Mouse (Mus musculus): ENCODE data around the gene Serbp1.

Gene Serbp1

DNA sequence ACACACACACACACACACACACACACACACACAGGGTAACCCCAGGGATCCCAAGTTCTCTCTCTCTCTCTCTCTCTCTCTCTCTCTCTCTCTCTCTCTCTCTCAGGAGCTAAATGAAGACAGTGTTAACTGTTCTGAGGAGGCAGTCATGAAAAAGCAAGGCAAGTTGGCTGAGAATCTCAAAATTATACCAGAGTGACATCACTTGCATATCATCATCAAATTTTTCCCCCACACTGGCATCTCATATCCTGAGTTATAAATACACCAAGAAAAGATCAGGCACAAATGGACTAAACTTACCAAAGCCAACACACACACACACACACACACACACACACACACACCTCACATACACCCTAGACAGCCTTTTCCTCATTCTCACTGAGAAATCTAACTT is 7.0 kb upstream of the Serbp1 start:
- peak; percentile 44 for DNase-seq (ENCODE audit: low read depth, low spot score)

DNA sequence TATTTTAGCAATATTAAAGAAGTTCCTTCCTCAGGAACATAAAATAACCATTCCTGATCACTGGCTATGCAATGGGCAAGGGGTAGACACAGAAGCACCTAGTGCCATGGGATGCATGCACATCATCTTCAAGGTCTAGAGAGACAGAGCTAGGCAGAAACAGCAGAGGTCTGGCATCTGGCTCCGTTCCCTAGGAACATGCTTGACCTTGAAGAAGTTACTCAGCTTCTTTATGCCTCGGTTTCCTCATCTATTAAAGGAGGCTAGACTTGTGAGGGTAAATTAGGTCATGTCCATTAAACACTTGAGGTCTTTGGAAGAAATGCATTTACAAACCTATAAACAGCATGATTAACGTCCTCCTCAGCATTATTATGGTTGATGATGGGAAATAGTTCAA is 2.3 kb upstream of the Serbp1 start:
- no peak for DNase-seq (ENCODE audit: low read depth, low spot score)

DNA sequence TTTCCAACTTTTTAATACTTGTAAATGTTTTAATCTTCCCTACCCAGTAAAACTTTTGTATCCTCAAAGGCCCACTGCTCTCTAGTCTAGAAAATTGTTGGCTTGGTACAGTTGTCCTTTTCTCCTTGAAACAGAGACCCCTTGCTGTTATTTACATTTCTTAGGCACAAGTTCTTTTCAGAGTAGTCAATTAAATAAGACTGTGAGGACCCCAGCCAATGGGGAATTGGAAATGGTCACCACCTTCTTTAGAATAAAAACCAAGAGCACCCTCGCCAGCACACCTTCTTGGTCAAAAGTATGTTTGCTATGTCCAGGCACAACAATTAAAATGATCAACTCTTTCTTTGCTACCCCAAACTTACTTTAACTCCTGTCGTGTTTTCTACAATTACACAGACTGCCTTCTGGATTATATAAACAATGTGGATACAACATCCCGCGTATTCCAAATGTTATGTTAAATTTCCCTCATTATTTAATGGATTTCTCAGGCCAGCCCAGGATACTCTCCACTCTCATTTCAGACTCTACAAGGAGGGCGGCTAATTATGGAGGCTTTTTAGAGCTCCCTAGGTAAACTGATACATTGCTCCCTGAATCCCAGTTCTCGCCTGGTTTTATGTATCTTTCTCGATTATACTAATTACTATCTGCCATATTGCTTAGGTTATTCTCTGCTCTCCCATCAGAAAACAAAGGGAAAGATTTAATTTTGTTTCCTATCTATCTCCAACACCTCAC is 1.3 kb upstream of the Serbp1 start:
- DNase-seq (ENCODE audit: low read depth, low spot score): no peak

DNA sequence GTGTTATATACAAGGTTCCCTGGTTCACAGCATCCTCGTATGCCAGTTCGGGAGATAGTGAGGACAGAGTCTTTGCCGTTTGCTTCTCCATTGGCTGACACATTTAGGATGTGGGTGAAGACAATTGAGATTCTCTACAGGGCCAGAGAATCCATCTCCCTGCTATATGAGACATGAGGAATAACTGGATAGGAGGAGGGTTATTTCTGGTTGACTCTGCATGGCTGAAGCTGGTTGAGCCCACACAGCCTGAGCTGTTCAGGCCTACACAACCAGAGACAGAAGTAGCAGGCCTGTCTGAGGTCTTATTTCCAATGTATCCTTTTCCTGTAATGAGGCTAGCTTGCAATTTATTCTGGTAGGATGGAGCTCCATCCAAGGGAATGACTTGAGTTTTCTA is 3.3 kb downstream of the Serbp1 start:
- peak; percentile 48 for DNase-seq (ENCODE audit: low read depth, low spot score)

DNA sequence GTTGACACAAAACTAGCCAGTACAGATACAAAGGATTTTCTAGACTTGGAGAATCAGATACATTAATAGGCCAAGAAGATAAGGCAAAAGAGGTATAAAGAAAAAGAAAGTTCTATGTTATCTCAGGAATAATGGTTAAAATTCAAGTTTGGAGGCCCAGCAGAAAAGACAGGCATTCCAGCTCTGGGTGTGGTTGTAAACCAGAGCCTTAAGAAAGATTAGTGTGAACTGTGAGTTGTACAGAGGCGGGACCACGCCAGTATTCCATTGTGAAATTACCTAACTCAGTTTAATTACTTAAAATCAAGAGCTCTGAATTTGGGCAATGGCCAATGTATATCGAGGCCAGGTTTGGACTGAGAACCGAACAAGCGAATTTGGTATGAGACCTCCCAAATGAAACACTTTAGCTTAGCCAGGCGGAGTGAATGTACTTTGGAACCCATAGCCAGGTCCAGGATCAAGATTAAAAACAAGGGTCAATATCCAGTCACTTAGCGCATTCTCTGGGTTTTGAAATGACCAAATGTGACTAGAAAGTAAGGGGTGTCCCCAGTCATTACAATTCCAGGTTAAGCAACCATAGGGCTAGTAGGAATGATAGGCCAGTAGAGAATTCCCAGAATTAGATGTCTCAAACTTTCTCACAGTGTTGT is 5.9 kb downstream of the Serbp1 start:
- no peak for DNase-seq (ENCODE audit: low read depth, low spot score)

DNA sequence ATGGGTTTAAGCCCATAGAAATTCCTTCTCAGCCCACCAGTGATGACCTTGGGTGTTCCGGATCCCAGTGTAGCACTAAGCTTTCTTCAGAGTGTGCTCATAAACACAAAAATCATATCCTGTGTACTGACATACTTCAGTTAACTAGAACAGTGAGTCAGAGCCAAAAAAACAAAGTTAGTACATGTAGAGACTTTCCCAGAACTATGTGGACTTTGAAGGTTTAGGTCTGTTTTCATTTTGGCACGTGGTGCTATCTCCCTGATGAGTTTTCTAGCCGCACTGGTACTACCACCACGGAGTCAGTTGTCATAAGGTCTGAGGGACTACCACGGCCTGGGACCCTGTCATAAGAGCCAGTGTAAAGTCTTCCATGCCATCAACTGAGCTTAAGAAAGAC is 6.5 kb downstream of the Serbp1 start:
- no peak for DNase-seq (ENCODE audit: low read depth, low spot score)

DNA sequence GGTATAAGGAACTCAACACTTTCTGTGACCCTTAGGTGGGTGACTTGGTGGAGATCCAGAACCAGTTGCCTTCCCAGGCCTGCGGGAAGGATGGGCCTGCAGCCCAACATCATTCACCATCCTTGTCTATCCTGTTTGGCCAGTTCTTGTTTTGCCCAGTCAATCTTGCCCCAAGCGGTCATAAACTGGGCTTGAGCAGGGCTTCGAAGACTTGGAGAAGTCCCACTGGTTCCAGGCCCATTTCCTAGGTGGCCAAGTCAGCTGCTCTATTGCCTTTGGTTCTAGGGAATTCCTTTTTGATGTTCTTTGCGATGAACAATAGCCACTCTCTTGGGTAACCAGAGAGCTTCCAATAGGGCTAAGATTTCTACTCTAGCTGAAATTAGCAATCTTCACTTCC is 13.1 kb downstream of the Serbp1 start:
- DNase-seq (ENCODE audit: low read depth, low spot score): no peak

DNA sequence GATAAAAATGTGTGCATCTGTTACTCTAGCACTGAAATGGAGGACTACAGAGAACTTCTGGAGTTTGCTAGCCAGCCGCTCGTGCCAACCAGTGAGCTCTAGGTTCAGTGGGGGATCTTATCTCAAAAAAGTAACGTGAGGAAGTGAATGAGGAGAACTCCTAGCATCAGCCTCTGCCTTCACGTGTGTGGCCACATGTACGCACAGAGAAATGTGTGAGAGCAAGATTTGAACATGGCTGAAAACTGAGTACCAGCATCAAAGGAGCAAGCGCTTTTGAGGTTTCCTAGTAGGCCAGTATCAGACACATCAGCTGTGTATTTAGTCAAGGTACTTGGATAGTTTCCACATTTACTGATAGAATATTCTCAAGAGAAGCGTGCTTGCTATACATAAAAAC is 27.0 kb downstream of the Serbp1 start:
- no peak for DNase-seq (ENCODE audit: low read depth, low spot score)

DNA sequence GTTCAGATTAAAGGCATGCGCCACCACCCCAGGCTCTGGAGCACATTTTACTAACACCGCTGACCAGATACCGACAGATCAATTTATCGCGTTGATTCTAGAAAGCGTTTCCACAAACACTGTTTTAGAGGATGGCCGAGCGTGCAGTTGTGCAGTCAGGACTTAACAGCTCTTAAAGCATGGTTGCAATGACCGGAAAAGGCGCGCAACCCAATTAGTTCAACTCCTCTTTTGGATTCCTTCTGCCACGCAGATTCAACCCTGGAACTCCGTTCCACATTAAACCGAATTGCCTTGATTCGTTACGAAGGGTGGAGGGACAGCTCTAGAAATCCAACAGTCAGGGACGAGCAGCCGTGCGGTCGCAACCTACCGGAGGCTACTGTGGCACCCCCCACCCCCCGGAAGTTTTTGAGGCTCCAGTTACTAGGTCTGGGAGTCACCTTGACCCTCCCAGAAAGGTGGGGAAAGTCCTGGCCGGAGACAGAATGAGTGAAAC is 28.2 kb downstream of the Serbp1 start:
- DNase-seq (ENCODE audit: low read depth, low spot score): no peak

DNA sequence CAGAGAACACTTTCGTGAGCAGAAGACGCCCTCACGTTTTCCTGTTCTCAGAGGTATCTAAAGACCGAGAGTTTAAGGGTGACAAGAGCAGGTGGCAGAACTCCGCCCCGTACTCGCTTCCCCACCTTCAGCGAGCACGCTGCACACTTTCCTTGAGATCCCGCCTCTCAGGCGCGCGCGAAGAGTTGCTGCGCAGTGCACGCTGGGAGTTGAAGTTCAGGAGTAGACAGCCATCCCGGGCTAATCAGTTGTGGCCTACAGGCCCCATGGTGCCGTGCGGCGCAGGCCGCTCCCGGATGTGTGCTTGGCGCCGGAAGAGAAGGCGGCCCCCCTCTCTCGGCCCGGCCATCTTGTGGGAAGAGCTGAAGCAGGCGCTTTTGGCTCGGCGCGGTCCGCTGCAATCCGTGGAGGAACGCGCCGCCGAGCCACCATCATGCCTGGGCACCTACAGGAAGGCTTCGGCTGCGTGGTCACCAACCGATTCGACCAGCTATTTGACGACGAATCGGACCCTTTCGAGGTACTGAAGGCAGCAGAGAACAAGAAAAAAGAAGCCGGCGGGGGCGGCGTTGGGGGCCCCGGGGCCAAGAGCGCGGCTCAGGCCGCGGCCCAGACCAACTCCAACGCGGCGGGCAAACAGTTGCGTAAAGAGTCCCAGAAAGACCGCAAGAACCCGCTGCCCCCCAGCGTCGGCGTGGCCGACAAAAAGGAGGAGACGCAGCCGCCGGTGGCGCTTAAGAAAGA is 28.9 kb downstream of the Serbp1 start:
- DNase-seq (ENCODE audit: low read depth, low spot score): peak; percentile 99

DNA sequence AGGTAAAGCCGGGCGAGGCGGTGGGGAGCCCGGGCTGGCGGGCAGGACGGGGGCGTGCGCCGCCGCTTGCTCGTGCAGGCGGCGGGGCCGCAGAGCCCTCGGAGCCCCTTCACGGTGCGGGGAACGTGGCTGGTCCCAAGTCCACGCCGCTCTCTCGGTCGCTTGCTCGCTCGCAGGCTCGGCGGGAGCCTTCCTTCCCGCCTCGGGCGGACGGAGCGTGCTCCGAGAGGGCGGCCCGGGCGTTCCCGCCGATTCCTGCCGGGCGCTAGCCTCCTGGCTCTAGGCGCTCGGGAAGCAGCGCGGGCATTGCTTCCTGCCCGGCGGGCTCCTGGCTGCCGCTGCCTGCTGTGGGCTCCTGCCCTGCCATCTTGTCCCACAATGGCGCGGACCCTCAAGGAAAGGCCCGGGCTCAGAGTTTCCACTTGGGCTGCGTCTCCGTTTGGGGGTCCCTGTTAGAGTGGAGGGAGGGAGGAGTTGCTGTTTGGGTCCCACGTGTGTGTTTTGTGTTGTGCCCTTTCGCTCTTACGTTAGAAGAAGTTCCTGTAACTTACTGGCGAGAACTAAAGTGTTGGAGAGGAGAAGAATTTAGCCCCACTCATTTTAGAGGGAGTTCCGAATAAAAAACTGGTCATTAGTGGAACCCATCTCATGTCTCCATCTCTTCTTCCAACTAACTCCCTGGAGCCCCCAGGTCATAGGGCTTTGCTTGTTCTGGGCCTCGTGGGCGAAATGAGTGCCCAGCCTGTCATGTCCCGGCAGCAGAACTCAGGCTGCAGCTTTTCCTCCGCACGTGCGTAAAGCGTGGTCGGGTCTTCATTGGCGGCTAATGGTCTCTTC is 29.6 kb downstream of the Serbp1 start:
- peak; percentile 20 for DNase-seq (ENCODE audit: low read depth, low spot score)

DNA sequence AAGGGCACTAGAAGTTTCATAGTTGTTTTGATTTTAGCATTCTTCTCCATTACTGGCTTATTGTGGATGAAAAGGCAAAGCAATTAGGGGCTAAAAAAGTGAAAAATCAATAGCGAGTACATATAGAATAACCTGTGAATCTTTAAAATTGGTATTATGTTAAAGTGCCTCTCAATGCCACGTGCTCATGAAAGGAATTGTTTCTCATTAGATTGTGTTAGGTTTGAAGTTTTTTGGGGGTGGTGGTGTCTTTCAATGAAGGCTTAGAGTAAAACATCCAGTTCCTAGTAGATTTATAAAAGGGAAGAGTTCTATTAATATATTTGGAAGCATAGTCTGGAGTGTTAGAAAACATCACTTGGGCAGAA is 30.3 kb downstream of the Serbp1 start:
- no peak for DNase-seq (ENCODE audit: low read depth, low spot score)

DNA sequence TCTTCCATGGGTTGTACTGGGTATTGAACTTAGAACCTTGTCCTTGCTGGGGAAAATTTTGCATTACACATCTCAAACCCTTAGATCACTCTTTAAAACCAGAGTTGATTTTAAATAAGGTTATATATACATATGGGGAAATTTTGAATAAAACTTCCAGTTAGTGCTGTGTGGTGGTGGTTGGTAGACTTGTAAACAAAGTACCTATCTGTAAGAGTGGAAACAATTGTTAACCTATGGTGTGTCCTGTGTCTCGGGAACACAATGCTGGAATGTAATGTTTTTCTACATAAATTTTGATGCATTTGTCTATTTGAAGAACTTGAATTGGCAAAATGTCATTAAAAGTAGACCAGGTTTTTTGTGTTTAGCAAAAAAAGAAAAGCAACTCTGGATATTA is 31.0 kb downstream of the Serbp1 start:
- DNase-seq (ENCODE audit: low read depth, low spot score): no peak

DNA sequence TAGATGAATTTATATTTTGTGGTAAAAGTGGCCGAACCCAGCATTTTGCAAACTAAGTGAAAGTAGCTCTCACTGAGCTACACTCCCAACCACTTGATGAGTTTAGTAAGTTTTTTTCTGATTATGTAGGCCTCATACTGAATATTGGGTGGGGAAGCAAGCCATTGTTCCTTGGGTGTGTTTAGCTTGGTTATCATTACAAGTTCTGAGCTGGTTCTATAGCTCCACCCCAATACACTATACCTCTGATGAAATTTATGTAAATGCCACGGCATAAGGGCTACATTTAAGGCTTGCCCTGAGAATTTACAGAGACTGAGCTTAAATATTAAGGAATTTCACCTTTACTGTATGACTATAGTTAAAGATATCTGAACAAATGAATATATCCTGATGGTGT is 31.5 kb downstream of the Serbp1 start:
- DNase-seq (ENCODE audit: low read depth, low spot score): no peak

DNA sequence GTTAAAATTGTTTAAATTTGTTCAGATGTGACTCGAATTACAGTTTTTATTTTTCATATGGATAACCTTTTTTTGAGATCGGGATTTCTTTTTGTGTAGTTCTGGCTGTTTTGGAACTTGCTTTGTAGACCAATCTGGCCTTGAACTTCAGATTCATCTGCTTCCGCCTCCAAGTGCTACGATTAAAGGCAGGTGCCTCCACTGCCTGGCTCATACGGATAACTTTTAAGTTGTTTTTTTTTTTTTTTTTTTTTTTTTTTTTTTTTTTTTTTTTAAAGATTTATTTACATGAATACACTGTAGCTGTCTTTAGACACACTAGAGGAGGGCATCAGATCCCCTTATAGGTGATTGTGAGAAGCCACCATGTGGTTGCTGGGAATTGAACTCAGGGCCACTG is 40.0 kb downstream of the Serbp1 start:
- no peak for DNase-seq (ENCODE audit: low read depth, low spot score)

DNA sequence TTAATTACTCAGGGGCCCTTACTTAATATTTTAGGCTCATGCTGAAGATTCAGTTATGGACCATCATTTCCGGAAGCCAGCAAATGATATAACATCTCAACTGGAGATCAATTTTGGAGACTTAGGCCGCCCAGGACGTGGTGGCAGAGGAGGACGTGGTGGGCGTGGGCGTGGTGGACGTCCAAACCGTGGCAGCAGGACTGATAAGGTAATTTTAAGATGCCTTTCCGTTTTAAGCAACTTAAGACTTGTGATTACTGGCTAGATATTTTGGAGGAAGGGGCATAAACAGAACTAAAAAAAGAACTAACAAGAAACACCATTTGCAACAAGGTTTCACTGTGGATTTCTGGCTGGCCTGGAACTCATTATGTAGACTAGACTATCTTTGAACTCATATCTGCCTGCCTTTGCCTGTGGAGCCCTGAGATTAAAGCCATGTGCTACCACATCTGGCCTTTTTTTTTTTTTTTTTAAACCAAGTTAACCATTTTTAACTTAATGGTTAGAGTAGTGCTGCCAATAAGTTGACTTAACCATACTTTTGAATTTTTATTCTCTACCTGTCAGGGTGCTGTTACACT is 43.7 kb downstream of the Serbp1 start:
- no peak for DNase-seq (ENCODE audit: low read depth, low spot score)

DNA sequence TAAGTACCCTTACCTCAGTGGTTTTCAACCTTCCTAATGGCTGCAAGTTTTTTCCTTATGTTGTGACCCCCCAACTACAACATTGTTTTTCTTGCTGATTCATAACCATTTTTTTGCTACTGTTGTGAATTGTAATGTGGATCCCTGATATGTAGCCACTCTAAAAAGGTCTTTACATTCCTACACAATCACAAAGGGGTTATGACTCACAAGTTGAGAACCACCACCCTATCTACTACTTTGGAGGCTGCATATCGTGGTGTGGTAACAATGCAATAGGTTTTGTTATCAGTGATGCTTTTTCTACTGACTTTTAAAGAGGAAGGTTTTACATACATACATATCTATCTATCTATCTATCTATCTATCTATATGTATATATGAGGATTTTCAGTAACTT is 44.9 kb downstream of the Serbp1 start:
- DNase-seq (ENCODE audit: low read depth, low spot score): no peak

DNA sequence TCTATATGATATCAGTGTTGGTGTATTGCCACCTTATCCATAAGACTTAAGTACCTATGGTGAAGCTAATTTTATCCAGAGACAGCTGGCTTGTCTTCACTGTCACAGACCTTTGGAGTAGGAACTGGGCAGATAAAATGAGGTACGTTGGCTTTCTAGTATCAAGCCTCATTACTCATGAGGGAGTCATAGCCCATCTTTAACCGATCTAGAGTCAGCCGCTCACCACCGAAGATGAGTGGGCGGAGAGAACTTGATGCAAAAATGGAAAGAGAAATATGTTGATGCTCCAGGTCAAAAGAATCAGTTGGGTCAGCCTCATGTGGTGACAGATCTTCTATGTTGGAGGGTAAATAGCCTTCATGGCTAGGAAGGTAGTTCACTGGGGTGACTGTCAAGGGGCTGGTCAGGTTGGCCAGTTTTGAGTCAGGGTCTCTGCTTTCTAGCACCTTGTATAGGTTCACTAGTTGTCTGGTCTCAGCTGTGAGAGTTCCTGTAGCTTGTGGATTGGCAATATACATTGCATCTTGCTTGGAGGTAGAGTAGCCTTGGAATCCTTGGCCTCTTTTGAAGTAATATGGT is 54.2 kb downstream of the Serbp1 start:
- no peak for DNase-seq (ENCODE audit: low read depth, low spot score)

DNA sequence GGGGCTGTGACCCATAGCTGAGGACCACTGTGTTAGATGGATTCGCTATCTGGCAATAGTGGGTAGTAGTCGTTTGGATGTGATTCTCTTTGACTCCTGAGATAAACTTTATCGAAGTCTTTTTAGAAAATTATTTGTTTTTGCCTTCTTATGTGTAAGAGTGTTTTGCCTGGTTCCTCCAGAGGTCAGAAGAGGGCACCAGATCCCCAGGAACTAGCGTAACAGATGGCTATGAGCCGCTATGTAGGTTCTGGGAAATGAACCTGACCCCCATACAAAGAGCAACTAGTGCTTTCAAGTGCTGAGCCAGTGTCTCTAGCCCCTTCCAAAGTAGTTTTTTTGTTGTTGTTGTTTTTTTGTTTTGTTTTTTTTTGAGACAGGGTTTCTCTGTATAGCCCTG is 58.1 kb downstream of the Serbp1 start:
- DNase-seq (ENCODE audit: low read depth, low spot score): peak; percentile 26

DNA sequence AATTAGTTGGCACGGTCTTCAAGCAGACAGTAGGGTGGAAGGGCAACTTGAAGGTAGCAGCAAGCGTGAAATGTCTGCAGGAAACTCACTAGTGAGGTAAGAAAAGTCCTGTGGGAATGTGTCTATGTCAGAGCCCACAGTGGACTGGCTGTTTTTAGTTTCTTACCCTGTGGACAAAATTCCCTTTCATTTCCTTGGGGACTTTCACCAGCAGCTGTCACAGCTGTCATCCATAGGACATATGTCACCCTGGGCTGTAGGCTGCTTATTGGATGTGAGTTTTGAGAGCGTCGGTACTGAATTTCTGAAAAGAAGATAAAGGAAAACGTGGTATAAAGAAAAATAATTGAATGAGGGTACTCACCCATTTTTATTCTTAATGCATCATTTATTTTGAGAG is 60.8 kb downstream of the Serbp1 start:
- no peak for DNase-seq (ENCODE audit: low read depth, low spot score)

DNA sequence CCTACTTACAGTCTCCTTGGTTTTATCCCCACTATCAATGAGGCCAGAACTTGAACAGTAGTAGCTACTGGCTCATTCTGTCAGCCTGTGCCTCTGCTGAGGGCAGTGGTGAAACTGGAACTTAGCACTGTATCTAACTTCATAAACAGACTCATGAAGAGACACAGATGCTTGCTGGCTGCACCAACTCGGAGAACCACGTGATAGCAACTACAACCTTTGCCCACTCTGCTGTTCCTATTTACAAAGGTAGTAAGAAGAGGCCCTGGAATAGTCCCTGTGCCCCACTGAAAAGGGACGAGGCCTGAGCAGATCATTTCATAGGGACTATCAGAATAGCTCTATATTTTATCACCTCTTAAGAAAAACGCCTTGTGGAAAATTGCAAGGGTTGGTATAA is 62.3 kb downstream of the Serbp1 start:
- DNase-seq (ENCODE audit: low read depth, low spot score): peak; percentile 28

Data from brain, adult 2 months (tissue).